Mouse (Mus musculus) G1E-ER4 (cell line): ENCODE results near the gene Gabbr2. TPM values are rescaled to one million over a fixed set of nuclear protein-coding genes. Genes with fewer than 3 reads are reported as not detected.

Experiments
- GATA1 ChIP-seq: IDR thresholded peaks from one replicate; pipeline ENCODE4 v1.8.0; 2012; ENCODE audit warnings: low read length, inconsistent platforms
- polyA plus RNA-seq: library from polyadenylated mRNA; stranded (reverse); fragments of >175 nt; gene quantifications from 2 replicates; pipeline ENCODE4 v1.2.3, GENCODE M21; 2012

Gene Gabbr2
- polyA plus RNA-seq, 1 experiment: not detected

- TF ChIP-seq GATA1: no peak
These were observed 316.3 kb downstream of the Gabbr2 start for GRCm38 (mm10) chr4:46675272-46675785.

DNA sequence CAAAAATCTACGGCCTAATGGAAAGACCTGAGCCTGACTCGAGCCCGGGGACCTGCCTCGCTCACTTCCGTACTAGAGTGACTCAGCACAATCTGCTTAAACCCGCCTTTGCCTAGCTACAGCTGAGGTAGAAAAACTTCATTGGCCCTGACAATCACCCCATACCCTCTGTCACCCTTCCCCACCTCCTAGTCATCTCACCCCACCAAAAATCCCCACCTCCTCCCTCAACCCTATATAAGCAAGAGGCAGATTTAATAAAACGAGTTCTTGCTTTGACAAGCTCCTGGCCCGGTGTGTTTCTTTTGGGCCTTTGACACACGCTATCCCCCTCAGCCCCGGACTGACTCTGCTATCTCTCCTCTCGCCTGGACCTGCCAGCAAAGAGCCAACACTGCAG lies 323.1 kb downstream of the Gabbr2 start:
- no peak for TF ChIP-seq GATA1

DNA sequence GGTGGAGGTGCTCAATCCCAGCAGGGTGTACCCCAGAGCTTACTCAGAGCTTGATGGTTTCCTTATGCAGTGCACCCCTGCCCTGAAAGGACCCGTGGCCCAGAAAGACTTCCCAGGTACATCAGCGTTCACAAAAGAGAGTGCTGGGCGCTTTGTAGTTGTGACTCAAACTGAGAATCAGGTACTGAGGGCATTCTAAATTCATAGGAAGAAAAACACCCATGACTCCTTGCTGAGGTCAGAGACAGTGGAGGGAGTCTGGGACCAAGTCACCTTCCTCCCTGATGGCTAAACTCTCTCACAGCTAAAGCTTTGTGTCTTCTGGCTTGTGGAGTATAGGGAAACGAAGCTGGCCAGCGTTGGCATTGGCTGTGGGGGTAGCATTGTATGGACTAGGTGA lies 325.3 kb downstream of the Gabbr2 start:
- no peak for TF ChIP-seq GATA1

DNA sequence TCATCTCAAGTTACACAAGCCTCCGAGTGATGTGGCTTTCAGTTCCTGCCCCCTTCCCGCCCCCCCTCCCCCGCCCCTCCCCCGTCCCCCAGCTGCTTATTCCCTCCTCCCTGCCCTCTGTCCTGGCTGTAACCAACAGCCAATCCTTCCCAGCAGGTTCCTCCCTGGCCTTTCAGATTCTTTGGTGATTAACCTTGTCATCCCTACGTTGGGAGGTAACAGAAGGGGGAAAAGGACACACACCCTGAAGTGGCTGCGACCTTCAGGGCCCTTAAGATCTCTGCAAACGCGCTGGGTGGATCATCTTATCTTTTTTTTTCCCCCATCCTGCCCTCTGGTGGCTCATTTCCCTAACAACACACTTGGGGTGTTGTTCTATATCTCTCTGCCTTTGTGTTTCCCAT lies 326.3 kb downstream of the Gabbr2 start:
- TF ChIP-seq GATA1: no peak

DNA sequence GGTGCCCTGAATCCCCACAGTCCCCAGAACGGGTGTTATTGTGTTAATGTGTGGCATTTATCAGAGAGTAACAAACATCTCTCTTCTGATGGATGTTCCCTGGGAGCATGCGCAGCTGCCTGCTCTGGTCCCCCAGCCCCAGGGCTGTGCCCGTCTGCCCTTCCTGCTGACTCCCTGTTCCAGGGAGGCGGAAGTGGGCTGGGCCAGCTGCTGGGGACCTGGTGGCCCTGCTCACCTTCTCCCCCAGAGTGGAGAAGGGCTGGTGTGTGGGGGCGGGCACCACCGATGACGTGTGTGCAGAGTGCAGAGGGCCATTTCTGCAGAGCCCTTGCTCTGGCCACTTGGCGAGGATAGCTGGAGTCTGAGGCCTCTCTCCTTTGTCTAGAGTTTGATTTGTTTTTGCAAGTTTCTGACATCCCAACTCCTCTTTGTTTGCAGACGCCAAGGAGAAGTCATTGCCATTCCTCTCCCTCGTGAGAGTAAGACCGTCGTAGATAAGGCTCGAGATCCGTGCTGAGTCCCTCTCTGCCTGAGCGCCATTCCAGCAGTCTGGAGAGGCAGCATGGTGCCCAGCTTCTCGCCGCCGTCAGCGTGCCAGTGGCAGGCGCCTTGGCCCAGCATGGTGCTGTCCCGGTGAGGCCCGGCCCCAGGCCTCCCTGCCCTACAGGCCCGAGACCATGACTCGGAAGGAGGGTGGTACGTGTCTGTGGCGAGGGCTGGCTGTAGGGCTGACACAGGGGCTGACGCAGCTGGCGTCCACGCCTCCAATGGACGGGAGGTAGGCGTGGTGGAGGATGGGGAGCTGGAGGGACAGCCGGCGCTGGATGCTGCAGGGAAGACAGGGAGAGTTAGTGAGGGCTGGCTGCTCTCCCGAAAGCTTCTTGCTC lies 327.3 kb downstream of the Gabbr2 start:
- TF ChIP-seq GATA1: no peak

GRCm38 (mm10) chr4:46661433-46661832 lies 330.2 kb downstream of the Gabbr2 start:
- TF ChIP-seq GATA1: no peak

DNA sequence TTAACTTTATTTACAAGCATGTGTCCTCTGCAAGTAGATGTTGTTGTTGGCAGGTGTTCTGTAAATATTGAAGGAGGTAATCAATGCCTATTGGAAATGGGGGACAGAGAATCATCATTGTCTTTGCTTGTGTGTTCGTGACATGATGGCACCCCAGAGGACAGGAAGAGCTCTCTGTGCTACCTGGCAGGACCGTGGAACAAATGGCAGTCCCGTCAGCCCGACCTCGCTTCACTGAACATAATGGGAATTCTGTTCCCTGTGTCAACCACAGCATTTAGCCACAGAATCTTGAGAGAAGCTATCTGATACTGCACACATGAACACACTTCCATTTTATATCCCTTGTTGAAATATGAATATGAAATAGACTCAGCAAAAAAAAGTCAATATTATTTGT lies 332.7 kb downstream of the Gabbr2 start:
- TF ChIP-seq GATA1: no peak

GRCm38 (mm10) chr4:46657116-46657515 lies 334.6 kb downstream of the Gabbr2 start:
- TF ChIP-seq GATA1: no peak

DNA sequence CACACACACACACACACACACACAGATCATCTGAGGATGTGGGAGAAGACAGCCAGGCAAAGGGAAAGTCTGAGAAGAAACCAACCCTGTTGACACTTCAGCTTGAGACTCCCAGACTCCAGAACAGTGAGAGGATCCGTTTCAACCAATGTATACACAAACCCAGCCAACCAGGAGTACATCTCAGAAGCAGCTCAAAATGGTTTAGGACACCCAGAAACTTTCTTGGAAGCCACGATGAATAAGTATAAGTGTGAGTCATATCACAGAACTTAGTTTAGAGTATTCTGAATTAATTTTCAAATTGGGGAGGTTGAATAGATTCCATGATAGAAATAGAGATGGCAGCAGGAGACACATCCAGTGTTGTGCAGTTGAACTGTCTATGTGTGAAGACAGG lies 335.7 kb downstream of the Gabbr2 start:
- TF ChIP-seq GATA1: no peak

GRCm38 (mm10) chr4:46655298-46655697 lies 336.4 kb downstream of the Gabbr2 start:
- no peak for TF ChIP-seq GATA1

- TF ChIP-seq GATA1: no peak
These were observed 341.5 kb downstream of the Gabbr2 start, which contains the start of gene Tbc1d2 for GRCm38 (mm10) chr4:46650086-46650753. Gene Tbc1d2 (minus strand): TSS chr4:46650209.

- no peak for TF ChIP-seq GATA1
These were observed 342.5 kb downstream of the Gabbr2 start for GRCm38 (mm10) chr4:46649161-46649560.

- TF ChIP-seq GATA1: no peak
These were observed 348.0 kb downstream of the Gabbr2 start for GRCm38 (mm10) chr4:46643676-46644112.

GRCm38 (mm10) chr4:46642924-46643675 lies 348.6 kb downstream of the Gabbr2 start:
- TF ChIP-seq GATA1: no peak

- TF ChIP-seq GATA1: no peak
These were observed 350.4 kb downstream of the Gabbr2 start for GRCm38 (mm10) chr4:46641283-46641682.

- no peak for TF ChIP-seq GATA1
These were observed 351.8 kb downstream of the Gabbr2 start for GRCm38 (mm10) chr4:46639866-46640265.
